Mouse (Mus musculus): Measurements from ENCODE around the gene Nmnat2. TPM values are rescaled to one million over a fixed set of nuclear protein-coding genes. Genes with fewer than 3 reads are reported as not detected.

Nmnat2 gene
- polyA plus RNA-seq, 1 experiment from 2014 or later: 1.3 TPM

- 26% methylated on average over 9 of the region's 9 CpGs for WGBS
- Histone ChIP-seq H3K4me1 (peaks cover 12% of the 10 kb centered on the region), H3K9me3 (no peaks in the 10 kb centered on the region), H3K27ac (peak overlapping the region; percentile 75), H3K36me3 (no peaks in the 10 kb centered on the region), H3K9ac (peak overlapping the region; percentile 17; the same call in 1 of the 2 replicates), H3K4me3 (no peak overlapping the region), H3K4me2 (peak overlapping the region; percentile 7; the same call in 1 of the 2 replicates), H3K27me3 (no peaks in the 10 kb centered on the region)
- ATAC-seq (ENCODE audit: insufficient number of reproducible peaks, insufficient read depth, low FRiP score, low TSS enrichment, low read depth): peak; percentile 62; the same call in 1 of the 2 replicates
Observed at GRCm38 (mm10) chr1:153133865-153134781, 179.3 kb downstream of the Nmnat2 start.

GRCm38 (mm10) chr1:153136647-153137046, 181.9 kb downstream of the Nmnat2 start:
- WGBS: 87% methylated on average over 13 of the region's 13 CpGs
- no peak overlapping the region for H3K27ac ChIP-seq

GRCm38 (mm10) chr1:153138486-153138885, 183.7 kb downstream of the Nmnat2 start:
- H3K9ac ChIP-seq: no peak overlapping the region
- H3K4me1 ChIP-seq: peaks cover 23% of the 10 kb centered on the region
- no peaks in the 10 kb centered on the region for H3K36me3 ChIP-seq
- 57% methylated on average over 5 of the region's 5 CpGs for WGBS
- no peak for ATAC-seq (ENCODE audit: insufficient number of reproducible peaks, insufficient read depth, low FRiP score, low TSS enrichment, low read depth)
- H3K27me3 ChIP-seq: no peaks in the 10 kb centered on the region
- H3K9me3 ChIP-seq: no peaks in the 10 kb centered on the region
- H3K27ac ChIP-seq: no peak overlapping the region
- no peak overlapping the region for H3K4me2 ChIP-seq
- H3K4me3 ChIP-seq: no peak overlapping the region

More at GRCm38 (mm10) chr1:153136647-153137046, 181.9 kb downstream of the Nmnat2 start:
- Histone ChIP-seq H3K4me1 (peaks cover 23% of the 10 kb centered on the region), H3K4me3 (no peak overlapping the region), H3K9ac (no peak overlapping the region), H3K27me3 (no peaks in the 10 kb centered on the region), H3K4me2 (no peak overlapping the region), H3K36me3 (no peaks in the 10 kb centered on the region), H3K9me3 (no peaks in the 10 kb centered on the region)
- ATAC-seq (ENCODE audit: insufficient number of reproducible peaks, insufficient read depth, low FRiP score, low TSS enrichment, low read depth): no peak

GRCm38 (mm10) chr1:153139635-153140034, 184.8 kb downstream of the Nmnat2 start:
- Histone ChIP-seq H3K4me2 (no peak overlapping the region), H3K27me3 (no peaks in the 10 kb centered on the region), H3K27ac (no peak overlapping the region), H3K36me3 (no peaks in the 10 kb centered on the region), H3K4me3 (no peak overlapping the region), H3K9me3 (no peaks in the 10 kb centered on the region), H3K4me1 (peaks cover 17% of the 10 kb centered on the region), H3K9ac (no peak overlapping the region)
- ATAC-seq (ENCODE audit: insufficient number of reproducible peaks, insufficient read depth, low FRiP score, low TSS enrichment, low read depth): no peak
- 77% methylated on average over 7 of the region's 7 CpGs for whole genome bisulfite sequencing

- Histone ChIP-seq H3K4me2 (no peak overlapping the region), H3K4me3 (no peak overlapping the region), H3K9ac (no peak overlapping the region), H3K27ac (peak overlapping the region; percentile 58), H3K4me1 (peaks cover 17% of the 10 kb centered on the region), H3K9me3 (no peaks in the 10 kb centered on the region), H3K27me3 (no peaks in the 10 kb centered on the region), H3K36me3 (no peaks in the 10 kb centered on the region)
- no peak for ATAC-seq (ENCODE audit: insufficient number of reproducible peaks, insufficient read depth, low FRiP score, low TSS enrichment, low read depth)
- WGBS: 68% methylated on average over 11 of the region's 11 CpGs
Observed at GRCm38 (mm10) chr1:153140265-153140664, 185.5 kb downstream of the Nmnat2 start.

- no peak overlapping the region for H3K9ac ChIP-seq
- H3K4me1 ChIP-seq: peaks cover 17% of the 10 kb centered on the region
- no peak overlapping the region for H3K4me2 ChIP-seq
- no peak overlapping the region for H3K4me3 ChIP-seq
- H3K9me3 ChIP-seq: no peaks in the 10 kb centered on the region
- peak overlapping the region; percentile 58 for H3K27ac ChIP-seq
- no peaks in the 10 kb centered on the region for H3K36me3 ChIP-seq
- ATAC-seq (ENCODE audit: insufficient number of reproducible peaks, insufficient read depth, low FRiP score, low TSS enrichment, low read depth): peak; percentile 56; the same call in 1 of the 2 replicates
- WGBS: 35% methylated on average over 8 of the region's 8 CpGs
- H3K27me3 ChIP-seq: no peaks in the 10 kb centered on the region
Observed at GRCm38 (mm10) chr1:153140747-153141228, 186.0 kb downstream of the Nmnat2 start.

- H3K4me1 ChIP-seq: peaks cover 12% of the 10 kb centered on the region
- no peak overlapping the region for H3K4me3 ChIP-seq
- no peaks in the 10 kb centered on the region for H3K36me3 ChIP-seq
- H3K9me3 ChIP-seq: no peaks in the 10 kb centered on the region
- H3K4me2 ChIP-seq: no peak overlapping the region
- 70% methylated on average over 11 of the region's 11 CpGs for WGBS
- H3K9ac ChIP-seq: no peak overlapping the region
- no peak overlapping the region for H3K27ac ChIP-seq
- ATAC-seq (ENCODE audit: insufficient number of reproducible peaks, insufficient read depth, low FRiP score, low TSS enrichment, low read depth): no peak
- H3K27me3 ChIP-seq: no peaks in the 10 kb centered on the region
Observed at GRCm38 (mm10) chr1:153144021-153144420, 189.2 kb downstream of the Nmnat2 start.

GRCm38 (mm10) chr1:153145791-153146190, 191.0 kb downstream of the Nmnat2 start:
- H3K4me3 ChIP-seq: no peak overlapping the region
- no peak overlapping the region for H3K27ac ChIP-seq
- H3K27me3 ChIP-seq: no peaks in the 10 kb centered on the region
- H3K4me2 ChIP-seq: no peak overlapping the region
- no peaks in the 10 kb centered on the region for H3K36me3 ChIP-seq
- H3K9ac ChIP-seq: no peak overlapping the region
- no peaks in the 10 kb centered on the region for H3K9me3 ChIP-seq
- ATAC-seq (ENCODE audit: insufficient number of reproducible peaks, insufficient read depth, low FRiP score, low TSS enrichment, low read depth): no peak
- H3K4me1 ChIP-seq: peaks cover 2% of the 10 kb centered on the region
- 68% methylated on average over 5 of the region's 5 CpGs for WGBS

- H3K27ac ChIP-seq: no peak overlapping the region
- 58% methylated on average over 7 of the region's 7 CpGs for WGBS
- ATAC-seq (ENCODE audit: insufficient number of reproducible peaks, insufficient read depth, low FRiP score, low TSS enrichment, low read depth): peak; percentile 56; the same call in 1 of the 2 replicates
- no peak overlapping the region for H3K4me3 ChIP-seq
- H3K4me1 ChIP-seq: peaks cover 23% of the 10 kb centered on the region
- H3K9me3 ChIP-seq: no peaks in the 10 kb centered on the region
- H3K9ac ChIP-seq: no peak overlapping the region
- H3K36me3 ChIP-seq: no peaks in the 10 kb centered on the region
- no peak overlapping the region for H3K4me2 ChIP-seq
- H3K27me3 ChIP-seq: no peaks in the 10 kb centered on the region
Observed at GRCm38 (mm10) chr1:153152594-153152993, 197.8 kb downstream of the Nmnat2 start.

- Histone ChIP-seq H3K9ac (no peak overlapping the region), H3K36me3 (no peaks in the 10 kb centered on the region), H3K4me3 (no peak overlapping the region), H3K27me3 (no peaks in the 10 kb centered on the region), H3K4me1 (peaks cover 23% of the 10 kb centered on the region), H3K27ac (no peak overlapping the region), H3K9me3 (no peaks in the 10 kb centered on the region), H3K4me2 (no peak overlapping the region)
- ATAC-seq (ENCODE audit: insufficient number of reproducible peaks, insufficient read depth, low FRiP score, low TSS enrichment, low read depth): no peak
- WGBS: 68% methylated on average over 10 of the region's 10 CpGs
Observed at GRCm38 (mm10) chr1:153153619-153154137, 198.9 kb downstream of the Nmnat2 start.

GRCm38 (mm10) chr1:153155364-153155763, 200.6 kb downstream of the Nmnat2 start:
- H3K4me2 ChIP-seq: no peak overlapping the region
- no peak overlapping the region for H3K27ac ChIP-seq
- no peak for ATAC-seq (ENCODE audit: insufficient number of reproducible peaks, insufficient read depth, low FRiP score, low TSS enrichment, low read depth)
- no peaks in the 10 kb centered on the region for H3K27me3 ChIP-seq
- H3K36me3 ChIP-seq: no peaks in the 10 kb centered on the region
- 60% methylated on average over 8 of the region's 8 CpGs for WGBS
- no peak overlapping the region for H3K4me3 ChIP-seq
- H3K9ac ChIP-seq: no peak overlapping the region
- no peaks in the 10 kb centered on the region for H3K9me3 ChIP-seq
- peaks cover 24% of the 10 kb centered on the region for H3K4me1 ChIP-seq
